Mouse (Mus musculus) liver, embryonic 16.5 days (tissue): ENCODE measurements around the gene Pax7. TPM values are rescaled to one million over a fixed set of nuclear protein-coding genes. Genes with fewer than 3 reads are reported as not detected.

ENCODE experiments used
- ATAC-seq: fragments of 200-750 bp; cut with Nextera tagmentation; 2 replicates; pipeline ENCODE4 v1.8.0; 2017; ENCODE audit warnings: low read depth, mild to moderate bottlenecking, moderate number of reproducible peaks, moderate library complexity
- H3K27ac ChIP-seq: fragments of 300-500 bp; sonication (generic); 2 replicates; pipeline ENCODE4 v1.5.1; 2014; ENCODE audit warnings: mild to moderate bottlenecking, low read length
- H3K27me3 ChIP-seq: fragments of 300-500 bp; sonication (generic); 2 replicates; pipeline ENCODE4 v1.6.1; 2014; ENCODE audit warnings: low read depth, low read length, mixed read lengths; ENCODE audit not compliant: control insufficient read depth, insufficient read depth
- H3K36me3 ChIP-seq: fragments of 300-500 bp; sonication (generic); 2 replicates; pipeline ENCODE4 v1.6.1; 2014; ENCODE audit warnings: mild to moderate bottlenecking; ENCODE audit not compliant: control insufficient read depth, insufficient read depth
- H3K4me1 ChIP-seq: fragments of 300-500 bp; sonication (generic); 2 replicates; pipeline ENCODE4 v1.6.1; 2014; ENCODE audit warnings: low read depth, low read length, mixed read lengths; ENCODE audit not compliant: control insufficient read depth
- H3K4me2 ChIP-seq: fragments of 300-500 bp; sonication (generic); 2 replicates; pipeline ENCODE4 v1.6.1; 2014; ENCODE audit warnings: low read depth, low read length, mixed read lengths
- H3K4me3 ChIP-seq: fragments of 300-500 bp; sonication (generic); 2 replicates; pipeline ENCODE4 v1.5.1; 2014; ENCODE audit warnings: low read depth, mild to moderate bottlenecking, low read length
- H3K9ac ChIP-seq: fragments of 300-500 bp; sonication (generic); 2 replicates; pipeline ENCODE4 v1.6.1; 2014; ENCODE audit warnings: low read depth, low read length
- H3K9me3 ChIP-seq: fragments of 300-500 bp; sonication (generic); replicated peaks from 2 replicates; pipeline ENCODE4 v1.6.1; 2016; ENCODE audit warnings: low read length; ENCODE audit not compliant: control insufficient read depth
- WGBS: fragments of 180-500 bp; shearing (Covaris S2); extraction: QIAGEN DNeasy Blood & Tissue Kit; methylation state at CpG from one replicate; pipeline ENCODE4 v1.1.7; 2014; ENCODE audit not compliant: insufficient replicate concordance; 5-methylcytosine and 5-hydroxymethylcytosine counted together
- polyA plus RNA-seq: library from polyadenylated mRNA; unstranded; fragments of >200 nt; fragmentation: Nextera tagmentation; extraction: Ambion mirVana; gene quantifications from 2 replicates; pipeline ENCODE4 v1.2.1, GENCODE M21; 2015

The Pax7 gene
- polyA plus RNA-seq, 1 experiment from 2014 or later: not detected

DNA sequence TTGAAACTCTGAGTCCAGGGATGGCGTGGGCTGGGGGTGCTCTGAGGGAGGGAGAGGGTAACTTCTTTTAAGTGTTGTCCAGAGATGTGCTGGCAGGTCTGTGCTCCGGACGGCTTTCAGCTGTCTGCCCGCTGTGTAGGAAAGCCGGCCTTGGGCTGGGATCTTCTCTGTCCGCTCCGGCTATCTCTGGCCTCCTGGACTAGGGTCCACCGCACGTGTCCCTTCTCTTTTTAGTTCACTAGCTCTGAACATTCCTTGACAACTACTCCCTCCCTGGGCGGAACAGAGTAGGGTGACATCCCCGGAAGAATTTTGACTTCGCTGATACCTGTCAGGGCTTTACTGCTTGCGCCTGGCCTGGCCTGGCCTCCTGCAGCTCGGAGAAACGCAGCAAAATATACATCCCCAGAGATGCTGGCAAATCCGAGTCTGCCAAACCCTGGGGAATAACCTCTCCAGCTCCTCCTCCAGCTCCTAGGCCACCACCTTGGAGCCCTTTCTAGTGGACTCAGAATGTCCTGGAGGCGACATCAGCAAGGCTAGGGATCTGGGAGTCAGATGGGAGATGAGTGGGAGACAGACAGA, 581 bp upstream of the Pax7 start:
- Histone ChIP-seq H3K36me3 (no peaks in the 10 kb centered on the region), H3K9me3 (no peaks in the 10 kb centered on the region), H3K9ac (no peak overlapping the region), H3K27ac (no peak overlapping the region), H3K4me3 (no peak overlapping the region), H3K27me3 (peaks cover 96% of the 10 kb centered on the region), H3K4me2 (no peak overlapping the region), H3K4me1 (no peaks in the 10 kb centered on the region)
- ATAC-seq: no peak
- WGBS: 5% methylated on average over 17 of the region's 17 CpGs

DNA sequence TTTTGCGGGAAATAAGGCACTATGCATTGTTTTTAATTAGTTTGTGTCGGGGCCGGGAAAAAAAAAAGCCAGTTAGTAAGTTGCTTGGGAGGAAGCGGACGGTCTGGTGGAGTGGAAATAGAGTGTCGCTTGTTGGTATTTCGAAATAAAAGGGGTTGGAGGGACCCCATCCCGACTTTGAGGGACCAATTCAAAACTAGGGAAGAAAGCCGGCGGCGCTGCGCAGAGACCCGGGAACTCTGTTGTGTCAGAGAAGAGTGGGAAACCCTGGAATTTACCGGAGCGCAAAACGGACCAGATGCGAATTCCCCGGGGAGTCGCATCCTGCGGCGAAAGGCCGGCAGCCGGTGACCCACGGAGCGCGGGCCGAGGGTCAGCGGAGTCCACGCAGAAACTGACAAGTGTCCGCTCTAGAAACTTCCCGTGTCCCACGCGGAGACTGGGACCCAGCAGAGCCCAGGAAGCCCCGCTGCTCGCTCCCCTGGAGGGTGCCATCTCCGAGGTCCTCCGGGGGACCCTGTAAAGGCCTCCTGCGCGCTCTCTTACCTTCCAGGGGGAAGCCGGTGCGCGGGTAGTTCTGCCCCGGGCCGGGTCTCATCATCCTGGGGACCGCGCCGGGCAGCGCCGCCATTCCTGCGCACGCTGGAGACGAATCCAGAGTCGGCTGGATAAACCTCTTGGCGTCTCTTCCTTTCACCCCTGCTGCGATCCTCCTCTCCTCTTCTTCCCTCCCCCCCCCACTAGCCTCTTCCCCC, 870 bp downstream of the Pax7 start:
- H3K4me1 ChIP-seq: no peaks in the 10 kb centered on the region
- H3K27me3 ChIP-seq: peaks cover 98% of the 10 kb centered on the region
- no peak overlapping the region for H3K27ac ChIP-seq
- WGBS: 2% methylated on average over 55 of the region's 55 CpGs
- H3K36me3 ChIP-seq: no peaks in the 10 kb centered on the region
- H3K9ac ChIP-seq: no peak overlapping the region
- ATAC-seq: no peak
- H3K4me2 ChIP-seq: no peak overlapping the region
- no peaks in the 10 kb centered on the region for H3K9me3 ChIP-seq
- H3K4me3 ChIP-seq: no peak overlapping the region

DNA sequence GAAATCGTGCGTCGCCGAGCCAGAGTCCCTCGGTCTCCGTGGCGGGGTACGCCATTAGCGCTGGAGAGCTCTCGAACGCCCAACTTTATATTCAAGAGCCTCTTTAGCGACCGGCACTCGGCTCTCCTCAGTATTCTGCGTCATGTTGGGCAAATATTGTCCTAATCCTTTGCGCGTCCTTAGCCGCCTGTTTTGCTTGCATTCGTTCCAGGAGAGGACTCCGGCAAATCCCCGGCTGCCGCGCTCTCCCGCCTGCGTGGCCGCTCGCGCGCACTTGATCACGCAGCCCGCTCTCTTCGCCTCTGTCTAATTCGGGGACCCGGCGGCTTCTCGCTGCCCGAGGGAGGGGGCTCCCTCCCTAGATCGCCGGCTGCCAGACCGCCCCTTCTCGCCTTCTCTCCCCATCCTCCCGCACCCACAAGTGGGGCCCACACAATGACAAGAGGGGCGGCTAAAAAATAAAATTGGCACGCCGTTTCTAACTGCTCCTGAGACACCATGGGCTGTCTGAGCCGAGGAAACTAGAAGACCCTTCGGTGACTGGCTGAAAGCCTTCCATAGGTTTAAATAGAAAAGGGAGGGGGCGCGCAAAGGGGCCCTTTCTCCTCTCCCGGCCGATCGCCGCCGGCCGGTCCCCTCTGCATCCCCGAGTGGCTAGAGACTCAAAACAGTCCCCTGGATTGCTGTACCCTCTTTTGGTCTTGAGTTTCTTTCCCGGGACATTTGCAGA, 1.7 kb downstream of the Pax7 start:
- Histone ChIP-seq H3K4me2 (no peak overlapping the region), H3K4me1 (no peaks in the 10 kb centered on the region), H3K27ac (no peak overlapping the region), H3K9ac (no peak overlapping the region), H3K36me3 (no peaks in the 10 kb centered on the region), H3K27me3 (peaks cover 99% of the 10 kb centered on the region), H3K4me3 (no peak overlapping the region), H3K9me3 (no peaks in the 10 kb centered on the region)
- ATAC-seq: no peak
- WGBS: 2% methylated on average over 57 of the region's 57 CpGs

DNA sequence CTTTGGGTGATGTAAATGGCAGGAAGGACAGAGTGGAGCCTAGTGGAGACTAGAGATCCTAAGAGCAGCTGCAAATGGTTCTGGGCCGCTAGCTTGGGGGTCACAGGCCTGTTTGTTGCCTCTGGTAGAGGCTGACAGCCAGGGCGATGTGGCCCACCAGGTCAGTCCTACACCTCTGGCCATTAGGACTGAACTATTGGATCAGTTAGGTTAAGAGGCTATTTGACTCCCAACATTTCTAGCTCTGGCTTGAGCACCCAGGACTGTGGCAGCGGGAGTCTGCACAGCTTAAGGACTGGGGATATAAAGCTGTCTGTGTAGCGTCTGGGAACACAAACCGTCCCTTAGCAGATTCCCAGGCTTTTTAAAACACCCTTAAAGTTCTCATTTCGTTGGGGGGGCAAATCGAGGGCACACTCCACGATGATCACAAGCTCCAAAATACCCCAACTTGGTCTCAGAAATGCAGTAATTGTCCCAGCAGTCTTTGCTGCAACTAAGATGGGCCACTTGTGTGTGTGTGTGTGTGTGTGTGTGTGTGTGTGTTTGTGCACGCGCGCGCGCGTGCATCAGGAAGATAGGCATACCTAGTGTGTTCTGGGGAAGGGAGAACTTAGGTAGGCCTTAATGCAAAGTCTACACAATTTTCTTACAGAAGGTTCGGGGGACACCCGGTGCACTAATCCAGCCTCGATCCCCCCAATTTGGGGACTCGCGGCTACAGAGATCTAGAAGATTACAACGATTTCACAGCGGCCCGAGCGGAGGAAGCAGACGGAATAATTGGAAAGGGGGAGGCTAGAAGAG, 2.5 kb downstream of the Pax7 start:
- no peak overlapping the region for H3K27ac ChIP-seq
- H3K4me2 ChIP-seq: no peak overlapping the region
- no peaks in the 10 kb centered on the region for H3K9me3 ChIP-seq
- H3K27me3 ChIP-seq: peaks cover 100% of the 10 kb centered on the region
- no peak for ATAC-seq
- no peaks in the 10 kb centered on the region for H3K4me1 ChIP-seq
- no peak overlapping the region for H3K9ac ChIP-seq
- WGBS: 2% methylated on average over 24 of the region's 24 CpGs
- H3K36me3 ChIP-seq: no peaks in the 10 kb centered on the region
- no peak overlapping the region for H3K4me3 ChIP-seq

DNA sequence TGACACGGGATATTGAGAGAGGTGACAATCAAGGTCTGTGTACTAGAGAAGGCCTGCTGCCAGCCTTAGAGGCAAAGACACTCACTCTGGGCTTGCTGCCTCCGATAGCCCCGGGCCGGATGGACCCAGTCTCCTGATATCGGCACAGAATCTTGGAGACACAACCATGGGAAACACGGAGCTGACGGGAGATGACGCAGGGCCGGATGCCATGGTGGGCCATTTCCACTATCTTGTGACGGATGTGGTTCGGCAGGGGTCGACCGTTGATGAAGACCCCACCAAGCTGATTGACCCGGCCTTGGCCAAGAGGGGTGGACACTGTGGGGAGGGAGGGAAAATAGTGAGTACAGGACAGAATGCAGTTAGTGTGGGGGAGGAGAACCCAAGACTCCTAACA, 3.3 kb downstream of the Pax7 start:
- no peak for ATAC-seq

DNA sequence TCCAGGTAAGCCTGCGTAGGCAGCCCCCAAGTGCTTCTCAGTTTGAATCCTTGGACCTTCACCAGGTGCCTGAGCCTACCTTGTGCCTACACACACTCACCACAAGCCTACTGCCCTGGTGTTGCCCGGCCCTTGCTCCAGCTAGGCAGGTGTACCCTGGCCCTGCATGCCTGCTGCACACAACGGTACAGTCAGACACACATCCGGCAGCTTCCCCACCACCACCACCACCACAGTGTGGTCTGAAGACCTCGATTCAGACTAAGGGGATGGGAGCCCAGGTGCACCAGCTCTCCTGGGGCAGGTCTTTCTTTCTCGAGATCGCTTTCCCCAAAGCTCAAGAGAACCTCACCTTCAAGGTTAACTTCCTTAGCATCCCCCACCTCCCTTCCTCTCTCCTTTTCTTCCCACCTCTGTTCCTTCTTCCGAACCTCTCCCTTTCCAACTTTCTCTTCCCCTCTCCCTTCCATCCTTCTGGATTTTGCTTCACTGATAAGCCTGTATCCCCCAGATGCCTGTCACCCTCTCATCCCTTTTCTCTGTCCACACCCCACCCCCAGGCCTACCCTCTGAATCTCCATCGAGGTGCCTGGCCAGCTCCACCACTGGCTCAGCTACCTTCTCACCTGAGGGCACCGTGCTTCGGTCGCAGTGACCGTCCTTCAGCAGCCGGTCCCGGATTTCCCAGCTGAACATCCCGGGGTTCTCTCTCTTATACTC, 4.3 kb downstream of the Pax7 start:
- Histone ChIP-seq H3K4me2 (no peak overlapping the region), H3K36me3 (no peaks in the 10 kb centered on the region), H3K9ac (no peak overlapping the region), H3K27ac (no peak overlapping the region), H3K4me3 (no peak overlapping the region), H3K4me1 (no peaks in the 10 kb centered on the region), H3K9me3 (no peaks in the 10 kb centered on the region), H3K27me3 (peaks cover 100% of the 10 kb centered on the region)
- 4% methylated on average over 16 of the region's 16 CpGs for WGBS
- ATAC-seq: no peak

More for the DNA sequence above, 3.3 kb downstream of the Pax7 start:
- WGBS: 2% methylated on average over 14 of the region's 14 CpGs
- H3K4me1 ChIP-seq: no peaks in the 10 kb centered on the region
- no peak overlapping the region for H3K4me3 ChIP-seq
- H3K4me2 ChIP-seq: no peak overlapping the region
- no peaks in the 10 kb centered on the region for H3K36me3 ChIP-seq
- no peak overlapping the region for H3K9ac ChIP-seq
- no peaks in the 10 kb centered on the region for H3K9me3 ChIP-seq
- H3K27me3 ChIP-seq: peaks cover 100% of the 10 kb centered on the region
- H3K27ac ChIP-seq: no peak overlapping the region

DNA sequence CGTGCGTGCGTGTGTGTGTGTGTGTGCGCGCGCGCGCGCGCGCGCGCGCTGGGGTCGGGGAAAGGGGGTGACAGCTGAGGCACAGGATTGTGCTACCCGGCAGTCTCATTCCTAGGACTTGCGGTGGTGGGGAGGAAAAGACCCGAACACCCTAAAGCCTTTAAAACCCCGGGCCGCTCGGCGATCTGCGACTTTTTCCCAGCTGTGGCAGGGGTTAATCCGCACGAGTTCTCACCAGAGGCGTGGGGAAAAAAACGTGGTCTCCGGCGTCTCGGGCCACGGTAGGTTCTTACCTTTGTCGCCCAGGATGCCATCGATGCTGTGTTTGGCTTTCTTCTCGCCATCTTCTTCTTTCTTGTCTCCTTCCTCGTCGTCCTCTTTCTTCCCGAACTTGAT, 5.0 kb downstream of the Pax7 start:
- Histone ChIP-seq H3K4me2 (no peak overlapping the region), H3K9me3 (no peaks in the 10 kb centered on the region), H3K27me3 (peaks cover 100% of the 10 kb centered on the region), H3K4me1 (no peaks in the 10 kb centered on the region), H3K36me3 (no peaks in the 10 kb centered on the region), H3K9ac (no peak overlapping the region), H3K27ac (no peak overlapping the region), H3K4me3 (no peak overlapping the region)
- WGBS: 2% methylated on average over 37 of the region's 37 CpGs
- ATAC-seq: no peak

DNA sequence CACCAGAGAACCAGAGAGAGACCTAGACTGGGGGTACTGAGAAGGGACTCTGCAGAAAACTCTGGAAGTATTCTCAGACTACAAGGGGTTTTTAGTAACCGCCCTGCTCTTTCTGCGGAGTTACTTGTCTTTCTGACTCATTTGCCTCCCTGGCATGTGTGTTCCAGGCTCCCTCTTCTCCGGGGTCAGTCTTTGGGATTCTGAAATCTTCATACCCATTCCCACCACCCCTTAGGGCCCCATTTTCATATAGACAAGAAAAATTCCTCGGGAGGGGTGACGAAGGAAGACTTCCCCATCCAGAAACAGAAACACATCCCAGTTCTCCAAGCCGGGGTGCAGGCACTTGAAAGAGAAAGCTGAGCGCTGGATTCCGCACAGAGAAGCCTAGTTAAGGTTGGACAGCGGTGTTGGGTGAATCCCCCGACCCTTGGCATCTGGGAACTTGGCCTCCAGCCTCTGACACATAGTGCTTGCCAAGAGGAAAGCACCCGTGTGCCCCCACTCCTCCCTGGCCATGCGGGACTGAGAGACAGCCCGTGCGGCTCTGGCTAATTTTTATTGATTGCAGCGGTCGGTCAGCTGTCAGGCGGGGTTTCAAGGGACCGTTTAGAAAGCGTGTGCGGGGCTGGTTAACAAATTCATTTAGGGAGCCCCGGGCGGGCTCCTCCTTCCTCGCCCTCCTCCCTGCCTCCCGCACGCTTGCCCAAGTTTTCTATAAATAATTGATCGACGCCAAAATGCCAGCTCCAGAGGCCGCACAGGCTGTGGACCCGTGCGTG, 5.6 kb downstream of the Pax7 start:
- no peak overlapping the region for H3K27ac ChIP-seq
- no peaks in the 10 kb centered on the region for H3K4me1 ChIP-seq
- no peak overlapping the region for H3K4me3 ChIP-seq
- H3K9me3 ChIP-seq: no peaks in the 10 kb centered on the region
- WGBS: 2% methylated on average over 30 of the region's 30 CpGs
- ATAC-seq: no peak
- no peaks in the 10 kb centered on the region for H3K36me3 ChIP-seq
- peaks cover 100% of the 10 kb centered on the region for H3K27me3 ChIP-seq
- no peak overlapping the region for H3K9ac ChIP-seq
- no peak overlapping the region for H3K4me2 ChIP-seq
